Mouse (Mus musculus): ENCODE results near the gene Gm3147. TPM values are rescaled to one million over a fixed set of nuclear protein-coding genes. Genes with fewer than 3 reads are reported as not detected.

Gm3147 gene
- polyA plus RNA-seq (2014; fragmentation: Illumina TruSeq; extraction: RNeasy Lipid Tissue Mini Kit (QIAGEN cat#74804); ENCODE audit: insufficient read depth, low read depth, low replicate concordance): not detected

DNA sequence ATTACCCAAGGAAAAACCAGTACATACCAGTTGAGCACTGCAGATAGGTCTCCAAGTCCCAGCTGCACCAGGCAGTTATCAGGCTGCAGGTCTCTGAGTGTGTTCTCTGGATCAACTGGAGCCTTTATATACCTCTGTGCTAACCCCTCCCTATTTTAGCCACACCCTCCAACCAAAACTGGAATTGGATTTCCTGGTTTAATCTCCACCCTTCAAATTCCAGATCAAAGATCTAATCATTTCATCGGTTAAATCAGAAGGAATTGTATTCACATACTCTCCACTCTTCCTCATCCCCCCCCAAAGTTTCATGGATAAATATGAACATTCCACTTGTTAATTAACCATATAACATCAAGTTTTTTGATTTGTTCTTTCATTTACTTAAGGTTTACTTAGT, at the start of gene Gm3147:
TSS of gene Gm3147 (minus strand) at position 101 of the 400 bp plus-strand sequence.

GRCm38 (mm10) chr5:94648082-94648481, 31.9 kb upstream of the Gm3147 start, which contains the start of gene Gm6205:
Gene Gm6205 (plus strand): TSS chr5:94648382.

DNA sequence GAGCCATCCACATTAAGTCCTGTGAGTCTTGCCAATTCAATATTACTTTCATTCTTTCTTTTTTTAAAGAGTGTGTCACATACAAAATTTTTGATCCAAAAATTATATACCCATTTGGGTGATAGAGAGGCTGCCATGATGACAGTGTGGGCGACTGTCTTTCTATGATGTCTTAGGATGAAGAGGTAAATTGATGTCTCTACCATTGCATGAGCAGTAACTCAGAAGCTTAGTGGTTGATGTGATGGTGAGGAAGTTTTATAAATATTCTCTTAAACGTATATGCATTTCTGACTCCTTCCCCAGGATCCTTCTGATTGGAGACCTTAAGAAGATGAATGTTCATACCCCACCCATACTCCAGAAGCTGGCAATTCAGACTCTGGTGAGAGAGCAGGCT, 7.5 kb upstream of the Gm3147 start, which contains the start of gene Gm6509:
TSS of gene Gm6509 (plus strand) at position 301 of the 400 bp plus-strand sequence.

Other genes with a start within 250 kb of the Gm3147 start
- not detected for gene Gm7682, start 170.6 kb downstream of the Gm3147 start, polyA plus RNA-seq (2014; fragmentation: Illumina TruSeq; extraction: RNeasy Lipid Tissue Mini Kit (QIAGEN cat#74804); ENCODE audit: insufficient read depth, low read depth, low replicate concordance)
- gene Gm3139, start 90.1 kb downstream of the Gm3147 start, polyA plus RNA-seq (2014; fragmentation: Illumina TruSeq; extraction: RNeasy Lipid Tissue Mini Kit (QIAGEN cat#74804); ENCODE audit: insufficient read depth, low read depth, low replicate concordance): not detected
- not detected for gene Gm6509, start 7.6 kb upstream of the Gm3147 start, polyA plus RNA-seq (2014; fragmentation: Illumina TruSeq; extraction: RNeasy Lipid Tissue Mini Kit (QIAGEN cat#74804); ENCODE audit: insufficient read depth, low read depth, low replicate concordance)
- not detected for gene Gm6205, start 32.0 kb upstream of the Gm3147 start, polyA plus RNA-seq (2014; fragmentation: Illumina TruSeq; extraction: RNeasy Lipid Tissue Mini Kit (QIAGEN cat#74804); ENCODE audit: insufficient read depth, low read depth, low replicate concordance)
- gene Gm3183, start 249.1 kb upstream of the Gm3147 start, polyA plus RNA-seq (2014; fragmentation: Illumina TruSeq; extraction: RNeasy Lipid Tissue Mini Kit (QIAGEN cat#74804); ENCODE audit: insufficient read depth, low read depth, low replicate concordance): not detected

Data from lung, adult 10 weeks (tissue).